Mouse (Mus musculus) olfactory bulb, adult 2 months (tissue): ENCODE data around the gene Klc2.

Experiments
- CTCF ChIP-seq: fragments of 200-500 bp; IDR thresholded peaks from 2 replicates; pipeline ENCODE4 v1.5.1; 2012; ENCODE audit warnings: low read depth, mild to moderate bottlenecking, low read length, moderate library complexity; ENCODE audit not compliant: insufficient read depth
- POLR2A ChIP-seq: fragments of 200-500 bp; IDR thresholded peaks from 2 replicates; pipeline ENCODE4 v1.6.1; 2012; ENCODE audit warnings: mild to moderate bottlenecking, low read depth, low read length, moderate library complexity; ENCODE audit not compliant: insufficient read depth

DNA sequence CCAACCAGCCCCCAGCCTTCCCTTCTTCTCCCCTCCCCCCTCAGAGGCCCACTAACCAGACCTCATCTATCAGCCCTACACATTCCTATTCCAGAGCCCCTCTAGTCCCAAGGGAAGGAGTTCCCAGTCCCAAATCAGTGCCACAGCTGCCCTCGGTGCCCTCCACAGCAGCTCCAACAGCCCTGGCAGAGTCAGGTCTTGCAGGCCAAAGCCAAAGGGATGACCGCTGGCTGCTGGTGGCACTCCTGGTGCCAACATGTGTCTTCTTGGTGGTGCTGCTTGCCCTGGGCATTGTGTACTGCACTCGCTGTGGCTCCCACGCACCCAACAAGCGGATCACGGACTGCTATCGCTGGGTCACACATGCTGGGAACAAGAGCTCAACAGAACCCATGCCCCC lies 48.4 kb downstream of the Klc2 start:
- TF ChIP-seq CTCF, result no peak
- TF ChIP-seq POLR2A, result no peak
